ENCODE assay signal across 26 mouse cellular contexts in genomic region chr17:86325317-86325716, GRCm38 (mm10).
DNase-seq lines count a peak whose midpoint lies in the region; ATAC-seq lines count a peak whose summit lies in the region.
"Had no signal": no experiment of that assay in that cellular context is flagged by ENCODE, and none has a peak within 500 bp of the region (broad histone marks: within the 10 kb centered on the region; RNA-seq: fewer than 3 reads in every experiment).

No protein-coding gene starts in this region.

- no peak overlapping the region for H3K9ac ChIP-seq in kidney, embryonic 15.5 days
- H3K9ac ChIP-seq: heart, embryonic 12.5 days; limb, embryonic 13.5 days; lung, embryonic 15.5 days; midbrain, embryonic 12.5 days had no signal

- no peak for ATAC-seq in kidney, embryonic 15.5 days (replicated peaks; ENCODE audit: low FRiP score)
- ATAC-seq: forebrain, embryonic 16.5 days had no signal

- intact Hi-C loops in heart, postnatal 25 days (cut with DNase I), result no loop called here

- H3K27ac ChIP-seq in kidney, embryonic 15.5 days, result peak overlapping the region; percentile 56; the same call in 1 of the 2 replicates
- H3K27ac ChIP-seq in limb, embryonic 10.5 days, result peak overlapping the region; percentile 2; the same call in 1 of the 2 replicates
- H3K27ac ChIP-seq: heart, adult 2 months; left cerebral cortex, adult 2 months; limb, embryonic 13.5 days; lung, embryonic 15.5 days; midbrain, embryonic 12.5 days had no signal

- H3K4me3 ChIP-seq in kidney, embryonic 15.5 days (replicated peaks), result no peak overlapping the region
- no peak overlapping the region for H3K4me3 ChIP-seq in limb, embryonic 10.5 days
- H3K4me3 ChIP-seq: gastrocnemius, adult 2 months; heart, adult 2 months; heart, embryonic 12.5 days; left cerebral cortex, adult 2 months; limb, embryonic 13.5 days; lung, embryonic 15.5 days; midbrain, embryonic 12.5 days; myocyte had no signal

- H3K27me3 ChIP-seq in kidney, embryonic 15.5 days, result no peaks in the 10 kb centered on the region
- H3K27me3 ChIP-seq in limb, embryonic 10.5 days (ENCODE audit: low read depth, poor library complexity, severe bottlenecking), result no peaks in the 10 kb centered on the region
- H3K27me3 ChIP-seq: heart, embryonic 12.5 days; limb, embryonic 13.5 days; lung, embryonic 15.5 days had no signal

- DNase-seq in heart, adult 11 months, result peak; percentile 76
- no peak for DNase-seq in heart, postnatal 25 days (ENCODE audit: low spot score)
- DNase-seq in kidney, postnatal 4 days, result no peak
- DNase-seq in thymus, postnatal 14 days, result peak; percentile 32
- DNase-seq in thymus, adult 18-20 months, result no peak
- no peak for DNase-seq in limb, embryonic 10.5 days (ENCODE audit: low spot score)
- no peak for DNase-seq in urinary bladder, postnatal 14 days (ENCODE audit: low spot score)
- DNase-seq: adrenal gland, postnatal 10 days; cerebellum, adult 8-10 months; cerebellum, postnatal 36 days; gastrocnemius, adult 2 months; gastrocnemius, postnatal 36 days; heart, adult 2 months; kidney, adult 2 months; kidney, postnatal 10 days; right cerebral cortex, adult 18-20 months; spleen, adult 18-20 months had no signal

- no peaks in the 10 kb centered on the region for H3K9me3 ChIP-seq in kidney, embryonic 15.5 days (replicated peaks)
- H3K9me3 ChIP-seq in limb, embryonic 10.5 days (replicated peaks), result no peaks in the 10 kb centered on the region
- H3K9me3 ChIP-seq: heart, embryonic 12.5 days; limb, embryonic 13.5 days; lung, embryonic 15.5 days; midbrain, embryonic 12.5 days had no signal

- peaks cover 70% of the 10 kb centered on the region for H3K4me1 ChIP-seq in kidney, embryonic 15.5 days
- H3K4me1 ChIP-seq in limb, embryonic 10.5 days, result peaks cover 47% of the 10 kb centered on the region

- no peaks in the 10 kb centered on the region for H3K36me3 ChIP-seq in kidney, embryonic 15.5 days
- H3K36me3 ChIP-seq in limb, embryonic 10.5 days, result no peaks in the 10 kb centered on the region
- H3K36me3 ChIP-seq: heart, embryonic 12.5 days; limb, embryonic 13.5 days; lung, embryonic 15.5 days; midbrain, embryonic 12.5 days had no signal

- no peak overlapping the region for H3K4me2 ChIP-seq in kidney, embryonic 15.5 days
- H3K4me2 ChIP-seq: heart, embryonic 12.5 days; limb, embryonic 13.5 days; liver, embryonic 11.5 days; lung, embryonic 15.5 days; midbrain, embryonic 12.5 days had no signal

- WGBS in kidney, embryonic 15.5 days, result 59% methylated on average over 10 of the region's 10 CpGs
- WGBS in limb, embryonic 10.5 days, result 82% methylated on average over 10 of the region's 10 CpGs

Comparison
In these comparisons a context has a peak if more than half of its experiments do, and no peak if none do; other contexts are left out.
1. DNase-seq: peak in heart, adult 11 months (single experiment) and thymus, postnatal 14 days (single experiment); none in heart, postnatal 25 days (single experiment), kidney, postnatal 4 days (0 of 2), thymus, adult 18-20 months (0 of 2), limb, embryonic 10.5 days (single experiment) and urinary bladder, postnatal 14 days (single experiment).